Mouse (Mus musculus) embryonic facial prominence, embryonic 11.5 days (tissue): Measurements from ENCODE around the gene Ckm. TPM values are rescaled to one million over a fixed set of nuclear protein-coding genes. Genes with fewer than 3 reads are reported as not detected.

ENCODE experiments used
- ATAC-seq: fragments of 200-750 bp; cut with Nextera tagmentation; replicated peaks from 2 replicates; pipeline ENCODE4 v1.8.0; 2017; ENCODE audit warnings: low read depth; ENCODE audit not compliant: insufficient number of reproducible peaks, low FRiP score, low TSS enrichment
- DNase-seq: peaks from one replicate; pipeline ENCODE4 v3.0.0-alpha.2; 2015; ENCODE audit warnings: low spot score
- H3K27ac ChIP-seq: fragments of 300-500 bp; sonication (generic); replicated peaks from 2 replicates; pipeline ENCODE4 v1.5.1; 2014; ENCODE audit warnings: mild to moderate bottlenecking, low read depth, low read length, control low read depth
- H3K27me3 ChIP-seq: fragments of 300-500 bp; sonication (generic); 2 replicates; pipeline ENCODE4 v1.6.1; 2014; ENCODE audit warnings: mild to moderate bottlenecking, low read length, moderate library complexity, mixed read lengths; ENCODE audit not compliant: control insufficient read depth, insufficient read depth
- H3K36me3 ChIP-seq: fragments of 300-500 bp; sonication (generic); replicated peaks from 2 replicates; pipeline ENCODE4 v1.6.1; 2014; ENCODE audit warnings: low read depth, mild to moderate bottlenecking, low read length, moderate library complexity, mixed read lengths; ENCODE audit not compliant: control insufficient read depth, insufficient read depth
- H3K4me1 ChIP-seq: fragments of 300-500 bp; sonication (generic); 2 replicates; pipeline ENCODE4 v1.6.1; 2014; ENCODE audit warnings: low read length, mixed read lengths; ENCODE audit not compliant: control insufficient read depth, insufficient read depth
- H3K4me2 ChIP-seq: fragments of 300-500 bp; sonication (generic); 2 replicates; pipeline ENCODE4 v1.6.1; 2014; ENCODE audit warnings: low read depth, mild to moderate bottlenecking, control low read depth, low read length, moderate library complexity
- H3K4me3 ChIP-seq: fragments of 300-500 bp; sonication (generic); 2 replicates; pipeline ENCODE4 v1.5.1; 2014; ENCODE audit warnings: low read depth, low read length, control low read depth
- H3K9ac ChIP-seq: fragments of 300-500 bp; sonication (generic); replicated peaks from 2 replicates; pipeline ENCODE4 v1.6.1; 2014; ENCODE audit warnings: mild to moderate bottlenecking, control low read depth, low read length
- H3K9me3 ChIP-seq: fragments of 300-500 bp; sonication (generic); replicated peaks from 2 replicates; pipeline ENCODE4 v1.6.1; 2016; ENCODE audit warnings: mild to moderate bottlenecking, low read length, inconsistent platforms, mixed read lengths; ENCODE audit not compliant: control insufficient read depth
- WGBS: fragments of 180-500 bp; shearing (Covaris S2); extraction: QIAGEN DNeasy Blood & Tissue Kit; methylation state at CpG from one replicate; pipeline ENCODE4 v1.1.7; 2014; 5-methylcytosine and 5-hydroxymethylcytosine counted together
- polyA plus RNA-seq: library from polyadenylated mRNA; unstranded; fragments of >200 nt; fragmentation: Nextera tagmentation; extraction: Ambion mirVana; gene quantifications from 2 replicates; pipeline ENCODE4 v1.2.1, GENCODE M21; 2014

The Ckm gene
- polyA plus RNA-seq, 1 experiment from 2014 or later: 0.17 TPM

- no peaks in the 10 kb centered on the region for H3K9me3 ChIP-seq
- DNase-seq: no peak
- H3K4me2 ChIP-seq: no peak overlapping the region
- H3K9ac ChIP-seq: no peak overlapping the region
- H3K27ac ChIP-seq: no peak overlapping the region
- H3K36me3 ChIP-seq: no peaks in the 10 kb centered on the region; the same call in 1 of the 2 replicates
- H3K4me1 ChIP-seq: no peaks in the 10 kb centered on the region
- no peak for ATAC-seq
- no peak overlapping the region for H3K4me3 ChIP-seq
- 76% methylated on average over 18 of the region's 18 CpGs for WGBS
- H3K27me3 ChIP-seq: no peaks in the 10 kb centered on the region
These were observed 29.2 kb upstream of the Ckm start for GRCm38 (mm10) chr7:19375368-19375767.

- Histone ChIP-seq H3K9me3 (no peaks in the 10 kb centered on the region), H3K4me3 (no peak overlapping the region), H3K36me3 (no peaks in the 10 kb centered on the region; the same call in 1 of the 2 replicates), H3K4me2 (no peak overlapping the region), H3K4me1 (no peaks in the 10 kb centered on the region), H3K27me3 (no peaks in the 10 kb centered on the region), H3K9ac (no peak overlapping the region), H3K27ac (no peak overlapping the region)
- DNase-seq (no peak), ATAC-seq (no peak)
- 85% methylated on average over 4 of the region's 4 CpGs for WGBS
These were observed 28.6 kb upstream of the Ckm start for GRCm38 (mm10) chr7:19376019-19376418.

- no peak for DNase-seq
- 73% methylated on average over 8 of the region's 8 CpGs for WGBS
- no peak overlapping the region for H3K4me3 ChIP-seq
- H3K36me3 ChIP-seq: no peaks in the 10 kb centered on the region; the same call in 1 of the 2 replicates
- no peak for ATAC-seq
- no peak overlapping the region for H3K27ac ChIP-seq
- no peak overlapping the region for H3K4me2 ChIP-seq
- H3K9ac ChIP-seq: no peak overlapping the region
- H3K27me3 ChIP-seq: no peaks in the 10 kb centered on the region
- H3K9me3 ChIP-seq: no peaks in the 10 kb centered on the region
- H3K4me1 ChIP-seq: no peaks in the 10 kb centered on the region
These were observed 26.5 kb upstream of the Ckm start for GRCm38 (mm10) chr7:19378049-19378448.

- Histone ChIP-seq H3K9me3 (no peaks in the 10 kb centered on the region), H3K4me2 (peak within 1 kb of the TSS; percentile 64), H3K27ac (no peak within 1 kb of the TSS; the same call in 1 of the 2 replicates), H3K9ac (peak within 1 kb of the TSS; percentile 82), H3K4me1 (no peaks in the 10 kb centered on the region), H3K36me3 (no peaks in the 10 kb centered on the region; the same call in none of the 2 replicates), H3K4me3 (peak within 1 kb of the TSS; percentile 79), H3K27me3 (no peaks in the 10 kb centered on the region)
- DNase-seq: peak; percentile 100
- peak; percentile 87 for ATAC-seq
- 5% methylated on average over 47 of the region's 48 CpGs for WGBS
These were observed 23.0 kb upstream of the Ckm start, which contains the start of gene Ercc2 for GRCm38 (mm10) chr7:19381377-19382165. Gene Ercc2, plus strand, starts transcription at chr7:19382010.

GRCm38 (mm10) chr7:19382166-19382541, 22.4 kb upstream of the Ckm start:
- Histone ChIP-seq H3K27ac (no peak overlapping the region; the same call in 1 of the 2 replicates), H3K9me3 (no peaks in the 10 kb centered on the region), H3K4me2 (peak overlapping the region; percentile 64), H3K27me3 (no peaks in the 10 kb centered on the region), H3K36me3 (peaks cover 4% of the 10 kb centered on the region), H3K4me1 (no peaks in the 10 kb centered on the region), H3K4me3 (peak overlapping the region; percentile 79), H3K9ac (peak overlapping the region; percentile 82)
- DNase-seq: no peak
- peak; percentile 57 for ATAC-seq
- under 1% methylated on average over 33 of the region's 37 CpGs for WGBS

- H3K9ac ChIP-seq: no peak overlapping the region
- no peaks in the 10 kb centered on the region for H3K27me3 ChIP-seq
- no peak overlapping the region for H3K27ac ChIP-seq
- ATAC-seq (no peak), DNase-seq (no peak)
- H3K4me3 ChIP-seq: no peak overlapping the region
- H3K4me2 ChIP-seq: no peak overlapping the region
- no peaks in the 10 kb centered on the region for H3K4me1 ChIP-seq
- 69% methylated on average over 9 of the region's 9 CpGs for WGBS
- H3K36me3 ChIP-seq: peaks cover 6% of the 10 kb centered on the region; the same call in 1 of the 2 replicates
- H3K9me3 ChIP-seq: no peaks in the 10 kb centered on the region
These were observed 20.9 kb upstream of the Ckm start for GRCm38 (mm10) chr7:19383708-19384107.

- Histone ChIP-seq H3K36me3 (peaks cover 26% of the 10 kb centered on the region), H3K27ac (no peak overlapping the region), H3K9me3 (no peaks in the 10 kb centered on the region), H3K4me1 (no peaks in the 10 kb centered on the region), H3K4me2 (no peak overlapping the region), H3K27me3 (no peaks in the 10 kb centered on the region), H3K4me3 (no peak overlapping the region), H3K9ac (no peak overlapping the region)
- ATAC-seq: no peak
- DNase-seq: no peak
- 73% methylated on average over 10 of the region's 10 CpGs for WGBS
These were observed 15.7 kb upstream of the Ckm start for GRCm38 (mm10) chr7:19388699-19389413.

GRCm38 (mm10) chr7:19394484-19394883, 10.1 kb upstream of the Ckm start:
- H3K9ac ChIP-seq: no peak overlapping the region
- no peak overlapping the region for H3K4me2 ChIP-seq
- DNase-seq: no peak
- no peaks in the 10 kb centered on the region for H3K27me3 ChIP-seq
- no peak overlapping the region for H3K4me3 ChIP-seq
- H3K9me3 ChIP-seq: no peaks in the 10 kb centered on the region
- no peak overlapping the region for H3K27ac ChIP-seq
- no peaks in the 10 kb centered on the region for H3K4me1 ChIP-seq
- H3K36me3 ChIP-seq: peaks cover 28% of the 10 kb centered on the region
- ATAC-seq: no peak
- 94% methylated on average over 8 of the region's 8 CpGs for WGBS
